Mouse (Mus musculus): Measurements from ENCODE around the gene Tas2r135.

The Tas2r135 gene

GRCm38 (mm10) chr6:42374701-42375100 lies 30.5 kb upstream of the Tas2r135 start:
- no peak for DNase-seq

- DNase-seq = no peak
Observed at GRCm38 (mm10) chr6:42375131-42375530, 30.1 kb upstream of the Tas2r135 start.

- DNase-seq = no peak
Observed at GRCm38 (mm10) chr6:42376016-42376415, 29.2 kb upstream of the Tas2r135 start.

GRCm38 (mm10) chr6:42376504-42377019 lies 28.7 kb upstream of the Tas2r135 start:
- DNase-seq = no peak

- no peak for DNase-seq
Observed at GRCm38 (mm10) chr6:42377280-42377679, 28.0 kb upstream of the Tas2r135 start.

- no peak for DNase-seq
Observed at GRCm38 (mm10) chr6:42379551-42379950, 25.7 kb upstream of the Tas2r135 start.

GRCm38 (mm10) chr6:42380416-42381144 lies 24.7 kb upstream of the Tas2r135 start:
- DNase-seq = peak in 1 of 2 experiments; percentile 23

- DNase-seq = no peak
Observed at GRCm38 (mm10) chr6:42381221-42381620, 24.0 kb upstream of the Tas2r135 start.

GRCm38 (mm10) chr6:42381916-42382381 lies 23.3 kb upstream of the Tas2r135 start:
- no peak for DNase-seq

GRCm38 (mm10) chr6:42383360-42383759 lies 21.9 kb upstream of the Tas2r135 start:
- DNase-seq = no peak

- DNase-seq = peak; percentile 34 to 38
Observed at GRCm38 (mm10) chr6:42385635-42386034, 19.6 kb upstream of the Tas2r135 start.

GRCm38 (mm10) chr6:42391796-42392330 lies 13.4 kb upstream of the Tas2r135 start:
- DNase-seq = no peak

- DNase-seq = peak in 1 of 2 experiments; percentile 19
Observed at GRCm38 (mm10) chr6:42395960-42396809, 9.0 kb upstream of the Tas2r135 start.

GRCm38 (mm10) chr6:42397041-42397657 lies 8.1 kb upstream of the Tas2r135 start:
- no peak for DNase-seq

- DNase-seq = no peak
Observed at GRCm38 (mm10) chr6:42398285-42398684, 6.9 kb upstream of the Tas2r135 start.

- DNase-seq = no peak
Observed at GRCm38 (mm10) chr6:42398998-42399397, 6.2 kb upstream of the Tas2r135 start.

- DNase-seq = no peak
Observed at GRCm38 (mm10) chr6:42399938-42400337, 5.3 kb upstream of the Tas2r135 start, which contains the start of gene Tas2r143. TSS of gene Tas2r143 (plus strand) at chr6:42400238.

- DNase-seq = no peak
Observed at GRCm38 (mm10) chr6:42419443-42419842, 14.2 kb downstream of the Tas2r135 start.

GRCm38 (mm10) chr6:42421439-42421838 lies 16.2 kb downstream of the Tas2r135 start:
- DNase-seq = no peak

- DNase-seq = no peak
Observed at GRCm38 (mm10) chr6:42424472-42424871, 19.2 kb downstream of the Tas2r135 start.

- DNase-seq = no peak
Observed at GRCm38 (mm10) chr6:42426337-42426736, 21.1 kb downstream of the Tas2r135 start.

GRCm38 (mm10) chr6:42433554-42433953 lies 28.3 kb downstream of the Tas2r135 start:
- DNase-seq = no peak

GRCm38 (mm10) chr6:42434446-42434845 lies 29.2 kb downstream of the Tas2r135 start, which contains the start of gene Tas2r126:
TSS of gene Tas2r126 (plus strand) at chr6:42434535.
- no peak for DNase-seq
